8 mouse cellular contexts compared by ENCODE assay signal in genomic region chr10:64418396-64418795, GRCm38 (mm10).
DNase-seq lines count a peak whose midpoint lies in the region; ATAC-seq and TF ChIP-seq lines count a peak whose summit lies in the region.
"Not testable (repeated sequence)": the region's sequence is repeated elsewhere in the genome, so short reads cannot be mapped to it uniquely, and the experiment has no call there.

No protein-coding gene starts in this region.

- not testable (repeated sequence) for H3K9me3 ChIP-seq in lung, postnatal 0 days (ENCODE audit: low read length)

- 24% methylated on average over 1 of the region's 1 CpGs for WGBS in lung, postnatal 0 days

- H3K27me3 ChIP-seq in lung, postnatal 0 days (replicated peaks; ENCODE audit: insufficient read depth, low read length) = not testable (repeated sequence)

- not testable (repeated sequence) for H3K9ac ChIP-seq in lung, postnatal 0 days (replicated peaks; ENCODE audit: low read depth)

- TF ChIP-seq EP300 in lung, postnatal 0 days (IDR thresholded peaks at IDR 0.05) = not testable (repeated sequence)

- TF ChIP-seq CTCF in lung, postnatal 0 days (IDR thresholded peaks at IDR 0.05) = not testable (repeated sequence)

- H3K27ac ChIP-seq in lung, postnatal 0 days (ENCODE audit: low read length) = not testable (repeated sequence)

- H3K4me1 ChIP-seq in lung, postnatal 0 days (ENCODE audit: insufficient read depth, low read depth, low read length) = not testable (repeated sequence)

- not testable (repeated sequence) for H3K4me2 ChIP-seq in lung, postnatal 0 days (replicated peaks; ENCODE audit: low read depth, low read length)

- not testable (repeated sequence) for H3K36me3 ChIP-seq in lung, postnatal 0 days (ENCODE audit: insufficient read depth, low read length)

- H3K4me3 ChIP-seq in lung, postnatal 0 days (ENCODE audit: low read depth, low read length) = not testable (repeated sequence)

- ATAC-seq in lung, postnatal 0 days = not testable (repeated sequence)

- intact Hi-C loops in heart, postnatal 10 days (cut with DNase I) = not testable (repeated sequence)

- DNase-seq in 3T3-L1 (ENCODE audit: low read depth, low spot score) = peak; percentile 17
- peak; percentile 3 for DNase-seq in Muller cell, postnatal 12 days (ENCODE audit: inconsistent ontology term)
- DNase-seq in adrenal gland, postnatal 14 days = peak; percentile 39
- DNase-seq in embryo, embryonic 11.5 days (ENCODE audit: low read depth, low spot score) = peak; percentile 20
- peak; percentile 7 to 16 for DNase-seq in heart, postnatal 10 days
- peak; percentile 30 for DNase-seq in kidney, postnatal 10 days
- DNase-seq in lung, postnatal 0 days (ENCODE audit: low spot score) = peak; percentile 10
- peak; percentile 39 for DNase-seq in testis, postnatal 10 days (ENCODE audit: low spot score)
